Mouse (Mus musculus) liver (tissue): ENCODE data around the gene Vangl2.

Experiments used
- DNase-seq: peaks from one replicate; pipeline ENCODE4 v3.0.0-alpha.2; 2020; ENCODE audit warnings: mixed read lengths

Gene Vangl2

DNA sequence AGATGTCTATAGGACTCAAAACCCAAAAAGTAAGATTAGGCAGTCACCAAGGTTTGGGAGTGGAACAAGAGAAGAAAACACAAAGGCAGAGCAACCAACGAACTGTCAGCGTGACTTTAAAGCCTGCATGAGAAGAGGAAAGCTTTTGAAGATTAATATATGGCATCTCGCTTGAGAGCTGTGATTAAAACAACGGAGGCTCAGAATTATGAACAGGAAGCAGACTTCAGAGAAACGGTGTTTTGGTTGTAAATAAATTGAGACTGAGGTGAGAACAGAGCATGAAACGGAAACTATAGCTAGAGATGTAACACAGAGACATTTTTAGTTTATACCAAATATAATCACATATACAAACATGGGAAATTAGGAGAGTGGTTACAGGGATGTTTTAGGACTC, 64.6 kb downstream of the Vangl2 start:
- no peak for DNase-seq

- no peak for DNase-seq
Observed at GRCm38 (mm10) chr1:171961704-171962103, 66.5 kb downstream of the Vangl2 start.

DNA sequence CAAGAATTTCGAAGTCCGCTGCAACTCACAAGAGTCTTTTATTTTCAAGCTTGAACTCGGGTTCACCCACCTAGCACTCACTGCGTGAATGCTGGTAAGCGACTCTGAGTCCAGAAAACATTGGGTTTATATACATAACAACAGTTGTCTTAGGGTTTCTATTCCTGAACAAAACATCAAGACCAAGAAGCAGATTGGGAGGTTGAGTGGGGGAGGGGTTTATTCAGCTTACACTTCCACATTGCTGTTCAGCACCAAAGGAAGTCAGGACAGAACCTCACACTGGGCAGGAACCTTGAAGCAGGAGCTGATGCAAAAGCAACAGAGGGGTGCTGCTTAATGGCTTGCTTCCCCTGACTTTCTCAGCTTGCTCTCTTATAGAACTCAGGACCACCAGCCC, 67.5 kb downstream of the Vangl2 start:
- DNase-seq: no peak

GRCm38 (mm10) chr1:171957411-171957810, 70.8 kb downstream of the Vangl2 start:
- no peak for DNase-seq

GRCm38 (mm10) chr1:171955071-171955470, 73.2 kb downstream of the Vangl2 start:
- no peak for DNase-seq
